Mouse (Mus musculus) limb, embryonic 14.5 days (tissue): ENCODE data around the gene Igfbp5. TPM values are rescaled to one million over a fixed set of nuclear protein-coding genes. Genes with fewer than 3 reads are reported as not detected.
A peak's percentile ranks its signal among the peaks of the same experiment; 100 is the strongest.

ENCODE experiments used
- ATAC-seq: fragments of 200-750 bp; cut with Nextera tagmentation; 2 replicates; pipeline ENCODE4 v1.8.0; 2017; ENCODE audit warnings: low read depth, moderate number of reproducible peaks, moderate TSS enrichment; ENCODE audit not compliant: low FRiP score
- DNase-seq: peaks from one replicate; pipeline ENCODE4 v3.0.0-alpha.2; 2015; ENCODE audit warnings: low spot score
- H3K27ac ChIP-seq: fragments of 300-500 bp; sonication (generic); replicated peaks from 2 replicates; pipeline ENCODE4 v1.5.1; 2014; ENCODE audit warnings: low read depth, mild to moderate bottlenecking, low read length, moderate library complexity, mixed read lengths
- H3K27me3 ChIP-seq: fragments of 300-500 bp; sonication (generic); 2 replicates; pipeline ENCODE4 v1.6.1; 2014; ENCODE audit warnings: low read length, mixed read lengths; ENCODE audit not compliant: control insufficient read depth, insufficient read depth
- H3K36me3 ChIP-seq: fragments of 300-500 bp; sonication (generic); 2 replicates; pipeline ENCODE4 v1.6.1; 2014; ENCODE audit warnings: mild to moderate bottlenecking, low read length, moderate library complexity, mixed read lengths; ENCODE audit not compliant: control insufficient read depth, insufficient read depth
- H3K4me1 ChIP-seq: fragments of 300-500 bp; sonication (generic); 2 replicates; pipeline ENCODE4 v1.6.1; 2014; ENCODE audit warnings: antibody characterized with exemption, low read length, mixed read lengths; ENCODE audit not compliant: control insufficient read depth, insufficient read depth
- H3K4me2 ChIP-seq: fragments of 300-500 bp; sonication (generic); replicated peaks from 2 replicates; pipeline ENCODE4 v1.6.1; 2014; ENCODE audit warnings: low read depth, mild to moderate bottlenecking, low read length, moderate library complexity; ENCODE audit not compliant: severe bottlenecking
- H3K4me3 ChIP-seq: fragments of 300-500 bp; sonication (generic); replicated peaks from 2 replicates; pipeline ENCODE4 v1.5.1; 2014; ENCODE audit warnings: low read length
- H3K9ac ChIP-seq: fragments of 300-500 bp; sonication (generic); 2 replicates; pipeline ENCODE4 v1.6.1; 2014; ENCODE audit warnings: mild to moderate bottlenecking, low read depth, low read length, moderate library complexity; ENCODE audit not compliant: severe bottlenecking
- H3K9me3 ChIP-seq: fragments of 300-500 bp; sonication (generic); 2 replicates; pipeline ENCODE4 v1.6.1; 2016; ENCODE audit warnings: low read length; ENCODE audit not compliant: control insufficient read depth
- POLR2A ChIP-seq: fragments of 200-500 bp; IDR thresholded peaks from 2 replicates; pipeline ENCODE4 v1.8.0; 2012; ENCODE audit warnings: inconsistent platforms, mild to moderate bottlenecking, moderate library complexity, borderline replicate concordance; ENCODE audit not compliant: insufficient read depth, insufficient read length; ENCODE audit errors: extremely low read depth
- WGBS: fragments of 180-500 bp; shearing (Covaris S2); extraction: QIAGEN DNeasy Blood & Tissue Kit; methylation state at CpG from one replicate; pipeline ENCODE4 v1.1.7; 2014; 5-methylcytosine and 5-hydroxymethylcytosine counted together
- polyA plus RNA-seq, 2 experiments: library from polyadenylated mRNA; depleted of rRNA in 1 of 2; stranded (reverse) in 1 of 2; unstranded in 1 of 2; fragments of >200 nt; fragmentation: Nextera tagmentation in 1 of 2; extraction: Ambion mirVana in 1 of 2; gene quantifications; 2 replicates each; pipeline versions ENCODE4 v1.2.1 to v1.2.3; 2012 to 2014

Gene Igfbp5
- polyA plus RNA-seq, 2 experiments, result 114 to 333 TPM

- Histone ChIP-seq H3K27me3 (no peaks in the 10 kb centered on the region), H3K9ac (no peak overlapping the region), H3K4me3 (no peak overlapping the region), H3K4me1 (peaks cover 6% of the 10 kb centered on the region), H3K4me2 (no peak overlapping the region), H3K36me3 (no peaks in the 10 kb centered on the region), H3K9me3 (no peaks in the 10 kb centered on the region), H3K27ac (peak overlapping the region; percentile 7; the same call in 1 of the 2 replicates)
- 53% methylated on average over 7 of the region's 7 CpGs for WGBS
- TF ChIP-seq POLR2A, result no peak
- ATAC-seq (peak; percentile 53; the same call in 1 of the 2 replicates), DNase-seq (no peak)
Measured at GRCm38 (mm10) chr1:72885819-72886169, 11.1 kb upstream of the Igfbp5 start.

- Histone ChIP-seq H3K9ac (no peak overlapping the region), H3K27me3 (no peaks in the 10 kb centered on the region), H3K36me3 (no peaks in the 10 kb centered on the region), H3K9me3 (no peaks in the 10 kb centered on the region), H3K4me2 (no peak overlapping the region), H3K4me3 (no peak overlapping the region), H3K27ac (peak overlapping the region; percentile 7; the same call in 1 of the 2 replicates), H3K4me1 (peaks cover 6% of the 10 kb centered on the region)
- DNase-seq, result no peak
- peak; percentile 30; the same call in 1 of the 2 replicates for ATAC-seq
- TF ChIP-seq POLR2A, result no peak
- 72% methylated on average over 11 of the region's 11 CpGs for WGBS
Measured at GRCm38 (mm10) chr1:72885111-72885818, 10.6 kb upstream of the Igfbp5 start.

GRCm38 (mm10) chr1:72879319-72879634 is 4.6 kb upstream of the Igfbp5 start:
- no peak overlapping the region for H3K4me2 ChIP-seq
- no peak for ATAC-seq
- no peak overlapping the region; the same call in 1 of the 2 replicates for H3K27ac ChIP-seq
- no peaks in the 10 kb centered on the region for H3K9me3 ChIP-seq
- peaks cover 22% of the 10 kb centered on the region; the same call in 1 of the 2 replicates for H3K4me1 ChIP-seq
- no peaks in the 10 kb centered on the region for H3K27me3 ChIP-seq
- DNase-seq, result no peak
- no peak overlapping the region for H3K4me3 ChIP-seq
- no peaks in the 10 kb centered on the region for H3K36me3 ChIP-seq
- TF ChIP-seq POLR2A, result no peak
- H3K9ac ChIP-seq, result no peak overlapping the region
- WGBS, result 43% methylated on average over 4 of the region's 4 CpGs

- DNase-seq (peak; percentile 73), ATAC-seq (peak; percentile 56)
- no peak for TF ChIP-seq POLR2A
- Histone ChIP-seq H3K36me3 (no peaks in the 10 kb centered on the region), H3K4me2 (peak overlapping the region; percentile 36), H3K4me1 (peaks cover 22% of the 10 kb centered on the region; the same call in 1 of the 2 replicates), H3K27me3 (no peaks in the 10 kb centered on the region), H3K9ac (no peak overlapping the region), H3K4me3 (no peak overlapping the region; the same call in 1 of the 2 replicates), H3K9me3 (no peaks in the 10 kb centered on the region), H3K27ac (peak overlapping the region; percentile 59; the same call in 1 of the 2 replicates)
- WGBS, result 12% methylated on average over 25 of the region's 25 CpGs
Measured at GRCm38 (mm10) chr1:72878473-72879318, 4.0 kb upstream of the Igfbp5 start.

GRCm38 (mm10) chr1:72877892-72878291 is 3.2 kb upstream of the Igfbp5 start:
- Histone ChIP-seq H3K27me3 (no peaks in the 10 kb centered on the region), H3K9me3 (no peaks in the 10 kb centered on the region), H3K4me2 (peak overlapping the region; percentile 36), H3K9ac (no peak overlapping the region), H3K27ac (no peak overlapping the region), H3K4me3 (no peak overlapping the region), H3K4me1 (peaks cover 22% of the 10 kb centered on the region; the same call in 1 of the 2 replicates), H3K36me3 (no peaks in the 10 kb centered on the region)
- DNase-seq (peak; percentile 84), ATAC-seq (no peak)
- no peak for TF ChIP-seq POLR2A
- 0% methylated on average over 3 of the region's 3 CpGs for WGBS
